Mouse (Mus musculus): ENCODE measurements around the gene Nlrp14.
"Not testable (repeated sequence)": the region's sequence is repeated elsewhere in the genome, so short reads cannot be mapped to it uniquely, and the experiment has no call there.

The Nlrp14 gene

GRCm38 (mm10) chr7:107166690-107167089 lies at the start of gene Nlrp14:
Gene Nlrp14, plus strand, starts transcription at chr7:107166990.
- DNase-seq (ENCODE audit: low spot score) = no peak

GRCm38 (mm10) chr7:107130983-107131382 lies 35.8 kb upstream of the Nlrp14 start, which contains the start of gene Olfr715:
Gene Olfr715, minus strand, starts transcription at chr7:107131083.
- not testable (repeated sequence) for DNase-seq (ENCODE audit: low spot score)

GRCm38 (mm10) chr7:107138027-107138426 lies 28.8 kb upstream of the Nlrp14 start, which contains the start of gene Olfr716:
Gene Olfr716, plus strand, starts transcription at chr7:107138327.
- DNase-seq (ENCODE audit: low spot score) = not testable (repeated sequence)

GRCm38 (mm10) chr7:107180406-107180805 lies 13.6 kb downstream of the Nlrp14 start:
- no peak for DNase-seq (ENCODE audit: low spot score)

DNA sequence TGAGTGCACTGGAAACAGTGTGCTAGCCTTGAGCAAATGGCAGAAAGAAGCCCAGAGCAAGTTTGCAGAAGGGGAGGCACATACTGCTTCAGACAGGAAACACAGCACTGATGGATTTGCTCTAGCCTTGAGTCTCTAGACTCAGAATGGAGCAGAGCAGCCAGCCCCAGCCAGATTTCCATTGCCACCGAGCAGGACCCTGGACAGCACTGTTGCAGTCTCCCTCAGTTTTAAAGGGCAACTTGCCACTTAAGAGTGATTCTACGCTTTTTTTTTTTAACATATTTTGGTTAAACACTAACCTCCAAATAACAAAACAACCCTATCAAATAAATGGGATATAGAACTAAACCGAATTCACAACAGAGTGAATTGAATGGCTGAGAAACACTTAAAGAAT lies 35.0 kb downstream of the Nlrp14 start:
- DNase-seq (ENCODE audit: low spot score) = no peak

- DNase-seq (ENCODE audit: low spot score) = no peak
Observed at GRCm38 (mm10) chr7:107207843-107208242, 41.1 kb downstream of the Nlrp14 start.

GRCm38 (mm10) chr7:107209204-107209860 lies 42.5 kb downstream of the Nlrp14 start, which contains the start of gene Rbmxl2:
Gene Rbmxl2, plus strand, starts transcription at chr7:107209445.
- no peak for DNase-seq (ENCODE audit: low spot score)

DNA sequence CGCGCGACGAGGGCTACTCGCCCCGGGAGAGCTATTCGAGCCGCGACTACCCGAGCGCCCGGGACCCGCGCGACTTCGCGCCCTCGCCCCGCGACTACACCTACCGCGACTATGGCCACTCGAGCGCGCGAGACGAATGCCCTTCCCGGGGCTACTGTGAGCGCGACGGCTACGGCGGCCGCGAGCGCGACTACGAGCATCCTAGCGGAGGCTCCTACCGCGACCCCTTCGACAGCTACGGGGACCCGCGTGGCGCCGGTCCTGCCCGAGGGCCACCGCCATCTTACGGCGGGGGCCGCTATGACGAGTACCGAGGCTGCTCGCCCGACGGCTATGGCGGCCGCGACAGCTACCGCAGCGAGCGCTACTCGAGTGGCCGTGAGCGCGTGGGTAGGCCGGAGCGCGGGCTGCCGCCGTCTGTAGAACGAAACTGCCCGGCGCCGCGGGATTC lies 43.4 kb downstream of the Nlrp14 start:
- no peak for DNase-seq (ENCODE audit: low spot score)

- no peak for DNase-seq (ENCODE audit: low spot score)
Observed at GRCm38 (mm10) chr7:107215723-107216122, 48.9 kb downstream of the Nlrp14 start.

DNA sequence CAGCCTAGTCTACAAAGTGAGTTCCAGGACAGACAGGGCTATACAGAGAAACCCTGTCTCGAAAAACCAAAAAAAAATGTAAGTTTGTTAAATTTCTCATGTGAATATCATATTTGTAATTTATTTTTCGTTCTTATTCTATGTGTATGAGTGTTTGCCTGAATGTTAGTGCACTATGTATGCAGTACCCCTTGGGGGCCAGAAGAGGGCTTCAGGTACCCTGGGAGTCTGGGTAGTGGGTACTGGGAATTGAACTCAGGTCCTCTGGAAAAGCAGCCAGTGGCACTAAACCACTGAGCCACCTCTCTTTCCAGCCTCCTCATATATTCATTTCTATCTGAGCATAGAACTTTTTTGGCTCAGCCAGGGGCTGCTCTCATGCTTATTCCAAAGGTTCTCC lies 50.1 kb downstream of the Nlrp14 start:
- DNase-seq (ENCODE audit: low spot score) = no peak

- DNase-seq (ENCODE audit: low spot score) = no peak
Observed at GRCm38 (mm10) chr7:107236854-107237253, 70.1 kb downstream of the Nlrp14 start.

DNA sequence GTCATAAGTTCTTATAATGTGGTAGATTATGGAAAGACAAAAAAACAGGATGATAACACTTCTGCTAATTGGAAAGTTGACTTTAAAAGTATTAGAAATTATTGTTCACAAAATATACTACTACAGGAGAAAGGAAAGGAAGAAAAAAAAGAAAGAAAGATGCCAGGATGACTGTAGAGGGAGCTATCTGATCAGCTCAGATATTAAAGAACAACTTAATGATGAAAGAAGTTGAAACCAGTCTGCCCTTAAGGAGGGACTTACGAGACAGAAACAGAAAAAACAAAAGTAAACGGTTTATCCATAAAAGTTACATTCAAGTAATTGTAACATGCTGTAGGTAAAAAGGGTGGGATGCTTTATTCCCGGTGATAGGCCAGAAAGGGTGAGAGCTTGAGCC lies 70.7 kb downstream of the Nlrp14 start:
- no peak for DNase-seq (ENCODE audit: low spot score)

DNA sequence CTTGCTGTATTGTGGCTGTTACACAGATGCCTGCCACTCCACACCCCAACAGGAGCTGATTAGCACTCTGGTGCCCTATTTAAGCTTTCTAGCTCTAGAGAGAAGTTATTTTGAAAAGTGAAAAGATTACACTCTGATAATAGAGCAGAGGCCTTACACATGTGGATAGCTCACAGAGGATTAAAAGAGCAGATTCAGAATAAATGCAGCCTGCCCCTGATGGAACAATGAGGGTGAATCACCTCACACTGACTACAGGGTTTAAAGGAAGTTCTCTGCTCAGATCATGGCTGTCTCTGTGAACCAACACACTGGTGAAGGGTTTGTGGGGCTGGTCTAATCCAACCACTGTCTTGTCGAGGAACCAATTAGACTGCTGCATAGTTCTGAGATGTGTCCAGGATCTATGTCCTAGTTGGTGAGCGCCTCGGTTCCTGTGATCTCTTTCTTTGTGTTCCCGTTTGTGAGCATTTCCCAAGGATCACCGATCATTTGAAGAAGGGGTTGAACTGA lies 74.6 kb downstream of the Nlrp14 start:
- no peak for DNase-seq (ENCODE audit: low spot score)
